In genomic region chr17:13987690-13988089, GRCm38 (mm10) we compare ENCODE assay signal across 32 mouse cellular contexts. TPM values are rescaled to one million over a fixed set of nuclear protein-coding genes. Genes with fewer than 3 reads are reported as not detected.
"Had no signal": no experiment of that assay in that cellular context is flagged by ENCODE, and none has a peak within 500 bp of the region (broad histone marks: within the 10 kb centered on the region; RNA-seq: fewer than 3 reads in every experiment).

No protein-coding gene starts in this region.

- H3K9me3 ChIP-seq: heart, embryonic 10.5 days; heart, embryonic 12.5 days; hindbrain, embryonic 10.5 days; hindbrain, embryonic 12.5 days; kidney, embryonic 15.5 days; limb, embryonic 13.5 days; limb, embryonic 15.5 days; liver, embryonic 12.5 days had no signal

- H3K4me2 ChIP-seq: heart, embryonic 12.5 days; hindbrain, embryonic 12.5 days; hindbrain, embryonic 14.5 days; kidney, embryonic 15.5 days; limb, embryonic 13.5 days; limb, embryonic 15.5 days; liver, embryonic 12.5 days had no signal

- H3K36me3 ChIP-seq: heart, embryonic 10.5 days; heart, embryonic 12.5 days; hindbrain, embryonic 10.5 days; hindbrain, embryonic 12.5 days; kidney, embryonic 15.5 days; limb, embryonic 13.5 days; limb, embryonic 15.5 days; liver, embryonic 12.5 days had no signal

- DNase-seq: gastrocnemius, postnatal 14 days; gastrocnemius, postnatal 36 days; heart, adult 18-20 months; heart, postnatal 10 days; heart, postnatal 4 days; kidney, adult 11 months; kidney, adult 2 months; kidney, adult 9 months; kidney, postnatal 14 days; kidney, postnatal 36 days; layer of hippocampus, adult 9-11 months; layer of hippocampus, postnatal 36 days; left cerebral cortex, postnatal 4 days had no signal

- H3K27ac ChIP-seq: heart, embryonic 10.5 days; hindbrain, embryonic 10.5 days; hindbrain, embryonic 12.5 days; hindbrain, embryonic 14.5 days; kidney, embryonic 15.5 days; kidney, postnatal 0 days; limb, embryonic 13.5 days; limb, embryonic 15.5 days; liver, embryonic 12.5 days; liver, embryonic 14.5 days had no signal

- ATAC-seq: hindbrain, embryonic 16.5 days; inflammation-experienced regulatory T-cells, adult 6 months; liver, embryonic 12.5 days had no signal

- H3K4me3 ChIP-seq: heart, embryonic 10.5 days; heart, embryonic 12.5 days; hindbrain, embryonic 10.5 days; hindbrain, embryonic 12.5 days; kidney, embryonic 15.5 days; limb, embryonic 13.5 days; limb, embryonic 15.5 days; liver, embryonic 12.5 days had no signal

- H3K9ac ChIP-seq: heart, embryonic 12.5 days; hindbrain, embryonic 12.5 days; hindbrain, embryonic 14.5 days; kidney, embryonic 15.5 days; limb, embryonic 13.5 days; limb, embryonic 15.5 days; liver, embryonic 12.5 days; liver, embryonic 14.5 days had no signal

- H3K4me1 ChIP-seq: heart, embryonic 10.5 days; heart, embryonic 12.5 days; hindbrain, embryonic 10.5 days; hindbrain, embryonic 12.5 days; kidney, embryonic 15.5 days; limb, embryonic 13.5 days; limb, embryonic 15.5 days; liver, embryonic 12.5 days had no signal

- H3K27me3 ChIP-seq: heart, embryonic 12.5 days; hindbrain, embryonic 12.5 days; kidney, embryonic 15.5 days; limb, embryonic 13.5 days; limb, embryonic 15.5 days; liver, embryonic 12.5 days had no signal

RNA-seq across cellular contexts. Expression of gene Gm7356, which starts 15.8 kb away (rescaled TPM):
- polyA plus RNA-seq: gonadal fat pad, adult 2 months; heart, embryonic 10.5 days; heart, embryonic 12.5 days; heart, embryonic 14.5 days; heart, embryonic 16.5 days; hindbrain, embryonic 10.5 days; hindbrain, embryonic 12.5 days; hindbrain, embryonic 14.5 days; hindbrain, embryonic 16.5 days; inflammation-experienced regulatory T-cells, adult 6 months; kidney, adult 2 months; kidney, embryonic 15.5 days; kidney, postnatal 0 days; large intestine, adult 2 months; limb, embryonic 11.5 days; limb, embryonic 13.5 days; limb, embryonic 15.5 days; liver, adult 2 months; liver, embryonic 12.5 days; liver, embryonic 14.5 days had no signal

RNA-seq across cellular contexts. Expression of gene Gm7168, which starts 39.5 kb away (rescaled TPM):
- polyA plus RNA-seq: gonadal fat pad, adult 2 months; heart, embryonic 10.5 days; heart, embryonic 12.5 days; heart, embryonic 14.5 days; heart, embryonic 16.5 days; hindbrain, embryonic 10.5 days; hindbrain, embryonic 12.5 days; hindbrain, embryonic 14.5 days; hindbrain, embryonic 16.5 days; inflammation-experienced regulatory T-cells, adult 6 months; kidney, adult 2 months; kidney, embryonic 15.5 days; kidney, postnatal 0 days; large intestine, adult 2 months; limb, embryonic 11.5 days; limb, embryonic 13.5 days; limb, embryonic 15.5 days; liver, adult 2 months; liver, embryonic 12.5 days; liver, embryonic 14.5 days had no signal
